8 mouse cellular contexts compared by ENCODE assay signal in genomic region chr1:156672720-156673475, GRCm38 (mm10). TPM values are rescaled to one million over a fixed set of nuclear protein-coding genes. Genes with fewer than 3 reads are reported as not detected.
DNase-seq lines count a peak whose midpoint lies in the region; ATAC-seq and TF ChIP-seq lines count a peak whose summit lies in the region.

No protein-coding gene starts in this region.

- no peaks in the 10 kb centered on the region for H3K9me3 ChIP-seq in neural tube, embryonic 11.5 days (ENCODE audit: control insufficient read depth, low read length)
- H3K9me3 ChIP-seq in midbrain, postnatal 0 days (ENCODE audit: low read length), result no peaks in the 10 kb centered on the region

- no peak for TF ChIP-seq CTCF in embryonic fibroblast, embryonic 13.5 days (IDR thresholded peaks at IDR 0.05; ENCODE audit: borderline replicate concordance, insufficient read depth, low read length)
- no peak for TF ChIP-seq CTCF in midbrain, postnatal 0 days (IDR thresholded peaks at IDR 0.05)

- peak; percentile 49; the same call in 1 of the 2 replicates for ATAC-seq in neural tube, embryonic 11.5 days (ENCODE audit: insufficient read depth, low FRiP score, low TSS enrichment)
- ATAC-seq in midbrain, postnatal 0 days (ENCODE audit: low FRiP score), result no peak
- ATAC-seq in megakaryocyte-erythroid progenitor cell, adult 5-6 weeks (replicated peaks; ENCODE audit: low FRiP score, low TSS enrichment, poor library complexity, severe bottlenecking), result no peak

- no peak overlapping the region for H3K27ac ChIP-seq in neural tube, embryonic 11.5 days (ENCODE audit: low read depth, low read length)
- H3K27ac ChIP-seq in embryonic fibroblast, embryonic 13.5 days (ENCODE audit: insufficient read depth, low read length), result no peak overlapping the region
- H3K27ac ChIP-seq in midbrain, postnatal 0 days (ENCODE audit: low read depth, low read length), result no peak overlapping the region

- WGBS in neural tube, embryonic 11.5 days, result 4% methylated on average over 14 of the region's 14 CpGs
- WGBS in midbrain, postnatal 0 days, result 14% methylated on average over 14 of the region's 14 CpGs

- H3K36me3 ChIP-seq in neural tube, embryonic 11.5 days (ENCODE audit: control insufficient read depth, insufficient read depth, low read length), result no peaks in the 10 kb centered on the region
- H3K36me3 ChIP-seq in midbrain, postnatal 0 days (ENCODE audit: insufficient read depth, low read length), result no peaks in the 10 kb centered on the region

- no peaks in the 10 kb centered on the region for H3K27me3 ChIP-seq in neural tube, embryonic 11.5 days (ENCODE audit: control insufficient read depth, insufficient read depth, low read length)
- H3K27me3 ChIP-seq in midbrain, postnatal 0 days (ENCODE audit: insufficient read depth, low read length), result no peaks in the 10 kb centered on the region

- peak overlapping the region; percentile 93 for H3K4me2 ChIP-seq in neural tube, embryonic 11.5 days (ENCODE audit: low read depth)
- H3K4me2 ChIP-seq in midbrain, postnatal 0 days (ENCODE audit: low read depth, low read length, poor library complexity, severe bottlenecking), result peak overlapping the region; percentile 95

- peak overlapping the region; percentile 47; the same call in 1 of the 2 replicates for H3K9ac ChIP-seq in neural tube, embryonic 11.5 days (ENCODE audit: low read length)
- H3K9ac ChIP-seq in midbrain, postnatal 0 days (replicated peaks; ENCODE audit: low read length, poor library complexity, severe bottlenecking), result no peak overlapping the region

- peaks cover 3% of the 10 kb centered on the region; the same call in 1 of the 2 replicates for H3K4me1 ChIP-seq in neural tube, embryonic 11.5 days (ENCODE audit: control insufficient read depth, insufficient read depth, low read length)
- no peaks in the 10 kb centered on the region for H3K4me1 ChIP-seq in embryonic fibroblast, embryonic 13.5 days (ENCODE audit: control insufficient read depth, insufficient read depth, low read length)
- H3K4me1 ChIP-seq in midbrain, postnatal 0 days (ENCODE audit: insufficient read depth, low read length), result peaks cover 7% of the 10 kb centered on the region; the same call in 1 of the 2 replicates

- DNase-seq in neural tube, embryonic 11.5 days (ENCODE audit: low spot score), result no peak
- DNase-seq in neural tube, embryonic 10.5 days (ENCODE audit: extremely low spot score, low spot score), result no peak
- DNase-seq in kidney, postnatal 10 days, result peak; percentile 30
- DNase-seq in midbrain, postnatal 0 days (ENCODE audit: low spot score), result no peak
- DNase-seq in frontal cortex, postnatal 10 days (ENCODE audit: low spot score in 2 of 2), result no peak
- DNase-seq in cerebellum, adult 9-11 months, result no peak

- peak overlapping the region; percentile 48 for H3K4me3 ChIP-seq in neural tube, embryonic 11.5 days (ENCODE audit: low read depth, low read length)
- H3K4me3 ChIP-seq in embryonic fibroblast, embryonic 13.5 days (ENCODE audit: insufficient read depth, low read length), result peak overlapping the region; percentile 71
- H3K4me3 ChIP-seq in midbrain, postnatal 0 days (ENCODE audit: low read depth, low read length), result peak overlapping the region; percentile 45

- no peak for TF ChIP-seq POLR2A in embryonic fibroblast, embryonic 13.5 days (IDR thresholded peaks at IDR 0.05; ENCODE audit: low read depth, low read length)

RNA-seq across cellular contexts. Expression of gene Tor3a, which starts 1.3 kb away (rescaled TPM):
- polyA plus RNA-seq in neural tube, embryonic 11.5 days (2014; fragmentation: Nextera tagmentation; extraction: Ambion mirVana), result 3.0 and 4.0 TPM in 2 replicates
- polyA plus RNA-seq in embryonic fibroblast, embryonic 13.5 days (2011; ENCODE audit: insufficient read length, low read depth, missing spikeins), result 25.3 and 30.7 TPM in 2 replicates
- 2.6 and 3.3 TPM in 2 replicates for total RNA-seq in midbrain, postnatal 0 days (2014; rRNA removed)
- polyA plus RNA-seq in midbrain, postnatal 0 days (2015; fragmentation: Nextera tagmentation; extraction: Ambion mirVana), result 3.1 and 3.5 TPM in 2 replicates
- total RNA-seq in megakaryocyte-erythroid progenitor cell, adult 5-6 weeks (2014; fragmentation: Nextera tagmentation), result 7.4 and 10.8 TPM in 2 replicates
- 2.3 and 7.7 TPM in 2 replicates for total RNA-seq in megakaryocyte-erythroid progenitor cell, adult 5-6 weeks (2017)

RNA-seq across cellular contexts. Expression of gene Fam20b, which starts 46.0 kb away (rescaled TPM):
- polyA plus RNA-seq in neural tube, embryonic 11.5 days (2014; fragmentation: Nextera tagmentation; extraction: Ambion mirVana), result 25.7 and 29.7 TPM in 2 replicates
- 39.8 and 40.8 TPM in 2 replicates for polyA plus RNA-seq in embryonic fibroblast, embryonic 13.5 days (2011; ENCODE audit: insufficient read length, low read depth, missing spikeins)
- total RNA-seq in midbrain, postnatal 0 days (2014; rRNA removed), result 69.9 and 74.3 TPM in 2 replicates
- polyA plus RNA-seq in midbrain, postnatal 0 days (2015; fragmentation: Nextera tagmentation; extraction: Ambion mirVana), result 30.0 and 32.3 TPM in 2 replicates
- 24.9 and 35.7 TPM in 2 replicates for total RNA-seq in megakaryocyte-erythroid progenitor cell, adult 5-6 weeks (2014; fragmentation: Nextera tagmentation)
- total RNA-seq in megakaryocyte-erythroid progenitor cell, adult 5-6 weeks (2017), result 41.1 and 46.9 TPM in 2 replicates
